Mouse (Mus musculus): ENCODE results near the gene Ubap2. TPM values are rescaled to one million over a fixed set of nuclear protein-coding genes. Genes with fewer than 3 reads are reported as not detected.

Ubap2 gene
- polyA plus RNA-seq, 1 experiment: 28.4 TPM

DNA sequence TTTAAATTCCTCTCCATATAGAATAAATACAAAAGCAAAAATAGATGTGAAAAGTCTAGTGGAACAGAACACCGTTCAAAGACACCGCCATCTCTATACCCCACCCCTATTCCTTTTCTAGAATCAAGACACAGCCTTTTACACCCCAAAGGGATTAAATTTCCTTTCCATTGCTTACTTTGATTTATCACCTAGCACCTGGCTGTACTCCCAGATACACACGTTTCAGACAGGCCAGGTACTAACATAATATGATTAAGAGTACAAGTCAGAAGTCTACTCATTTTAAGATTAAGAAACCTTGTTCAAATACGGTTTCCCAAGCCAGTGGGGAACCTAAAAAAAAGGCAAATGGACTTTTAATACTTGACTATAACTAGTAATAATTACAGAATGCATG is 8.6 kb downstream of the Ubap2 start:
- no peak for DNase-seq (ENCODE audit: extremely low spot score in 1 of 2, low spot score in 1 of 2)

DNA sequence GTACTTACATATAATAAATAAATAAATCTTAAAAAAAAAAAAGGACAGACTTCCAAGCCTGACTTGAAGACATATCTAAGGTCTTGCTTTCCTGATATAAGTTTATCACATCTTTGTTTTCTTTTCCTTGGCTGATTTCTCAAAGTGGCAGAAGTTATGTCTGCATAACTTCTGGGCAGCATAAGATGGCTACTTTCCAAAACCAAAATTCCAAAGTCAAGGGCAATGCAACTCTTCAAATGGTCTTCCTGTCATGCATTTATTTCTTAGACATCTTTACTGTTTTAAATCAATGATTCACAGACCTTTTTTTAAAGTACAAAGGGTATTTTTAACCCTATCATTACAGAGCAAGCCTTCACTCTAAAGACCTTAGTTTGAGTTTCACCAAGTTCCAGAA is 14.3 kb downstream of the Ubap2 start:
- no peak for DNase-seq (ENCODE audit: extremely low spot score in 1 of 2, low spot score in 1 of 2)

DNA sequence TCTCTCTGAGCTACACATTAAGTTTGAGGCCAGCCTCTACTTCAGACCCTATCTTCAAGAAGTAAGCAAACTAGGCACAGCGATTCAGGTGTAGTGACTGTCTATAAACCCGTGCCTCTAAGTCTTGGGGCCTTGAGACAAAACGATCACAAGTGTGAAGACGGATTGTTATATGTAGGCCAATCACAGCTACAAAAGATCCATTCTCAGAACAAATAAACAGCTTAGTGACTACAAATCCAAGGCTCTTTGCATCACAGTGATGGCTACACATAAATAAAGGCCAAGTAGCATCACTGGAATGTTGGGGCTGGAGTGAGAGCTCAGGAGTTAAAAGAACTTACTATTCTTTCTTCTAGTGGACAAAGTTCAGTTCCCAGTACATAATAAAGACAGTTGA is 15.9 kb downstream of the Ubap2 start:
- no peak for DNase-seq (ENCODE audit: extremely low spot score in 1 of 2, low spot score in 1 of 2)

DNA sequence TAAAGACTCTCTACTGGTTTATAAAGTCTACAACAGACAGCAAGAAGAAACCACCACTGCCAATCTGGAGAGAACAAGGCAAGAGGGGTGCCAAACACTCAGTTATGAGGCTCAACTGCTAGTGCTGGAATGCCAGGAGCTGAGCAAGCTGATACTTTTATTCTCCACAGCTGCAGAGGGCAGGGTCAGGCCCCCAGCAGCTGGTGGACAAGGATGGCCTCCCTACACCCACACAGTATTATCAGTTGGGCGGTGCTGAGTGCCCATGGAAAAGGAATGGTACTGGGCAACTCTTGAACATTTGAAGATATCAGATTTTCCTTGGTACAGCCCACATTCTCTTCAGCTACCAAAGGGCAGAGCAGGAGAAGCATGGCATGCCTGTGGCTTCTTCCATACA is 17.2 kb downstream of the Ubap2 start:
- DNase-seq (ENCODE audit: extremely low spot score in 1 of 2, low spot score in 1 of 2): no peak

DNA sequence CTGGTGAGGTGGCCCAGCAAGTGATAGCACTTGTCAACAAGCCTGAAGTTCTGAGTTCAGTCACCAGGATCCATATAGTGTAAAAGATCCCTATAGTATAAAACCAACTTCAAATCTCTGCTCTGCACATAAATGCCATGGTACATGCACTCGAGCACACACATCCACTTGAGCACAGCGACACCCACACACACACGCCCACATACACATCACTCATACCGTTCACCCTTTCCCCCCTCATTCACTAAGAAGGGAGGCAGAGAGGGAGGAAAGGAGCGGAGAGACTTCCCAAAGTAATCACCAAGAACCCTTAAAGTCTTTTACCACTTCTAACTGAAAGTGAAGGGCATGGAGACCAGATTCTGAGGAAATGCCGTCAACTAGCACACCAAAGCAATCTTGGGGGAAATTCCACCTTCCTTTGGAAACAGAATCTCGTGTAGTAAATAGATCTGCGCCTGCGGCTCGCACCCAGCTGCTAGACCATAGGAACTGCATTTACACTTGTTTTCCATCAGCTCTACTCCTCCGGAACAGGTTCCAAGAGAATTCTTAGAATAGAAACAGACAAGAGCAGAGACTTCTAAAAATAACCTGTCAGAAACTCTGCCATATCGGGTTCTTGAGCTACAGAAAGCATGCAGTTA is 19.3 kb downstream of the Ubap2 start:
- peak; percentile 62 to 63 for DNase-seq (ENCODE audit: extremely low spot score in 1 of 2, low spot score in 1 of 2)

DNA sequence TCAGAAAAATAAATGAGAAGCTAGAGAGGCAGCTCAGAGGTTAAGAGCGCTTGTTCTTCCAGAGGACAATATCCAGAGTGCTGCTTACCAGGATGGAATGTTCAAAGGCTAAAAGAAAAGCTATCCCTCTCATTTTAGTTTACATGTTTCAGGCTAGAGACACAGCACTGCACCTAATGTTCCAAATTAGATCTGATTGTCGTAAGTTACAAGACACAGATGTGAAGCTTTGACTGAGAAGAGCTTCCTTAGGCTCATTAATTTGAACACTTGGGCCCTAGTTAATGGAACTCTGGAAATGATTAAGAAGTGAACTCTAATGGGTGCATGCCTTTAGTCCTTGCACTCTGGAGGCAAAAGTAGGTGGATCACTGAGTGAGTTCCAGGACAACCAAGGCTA is 21.2 kb downstream of the Ubap2 start:
- DNase-seq (ENCODE audit: extremely low spot score in 1 of 2, low spot score in 1 of 2): no peak

DNA sequence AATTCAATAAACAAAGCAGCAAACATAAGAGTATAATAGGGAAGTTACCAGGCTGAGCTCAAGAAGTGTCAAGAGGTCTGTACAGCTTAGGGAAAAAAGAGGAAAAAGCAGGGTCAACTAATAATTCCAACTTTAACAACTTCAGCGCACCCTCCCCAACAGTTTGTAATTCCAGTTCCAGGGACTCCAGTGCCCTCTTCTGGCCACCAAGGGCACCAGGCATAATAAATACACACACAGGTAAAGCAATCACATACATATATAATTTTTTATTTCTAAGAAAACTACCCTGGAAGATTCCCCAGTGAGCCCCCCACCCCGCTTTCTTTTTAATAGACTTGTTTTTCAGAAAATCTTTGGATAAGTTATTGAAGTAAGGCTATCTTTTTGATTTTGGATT is 29.5 kb downstream of the Ubap2 start:
- no peak for DNase-seq (ENCODE audit: extremely low spot score in 1 of 2, low spot score in 1 of 2)

DNA sequence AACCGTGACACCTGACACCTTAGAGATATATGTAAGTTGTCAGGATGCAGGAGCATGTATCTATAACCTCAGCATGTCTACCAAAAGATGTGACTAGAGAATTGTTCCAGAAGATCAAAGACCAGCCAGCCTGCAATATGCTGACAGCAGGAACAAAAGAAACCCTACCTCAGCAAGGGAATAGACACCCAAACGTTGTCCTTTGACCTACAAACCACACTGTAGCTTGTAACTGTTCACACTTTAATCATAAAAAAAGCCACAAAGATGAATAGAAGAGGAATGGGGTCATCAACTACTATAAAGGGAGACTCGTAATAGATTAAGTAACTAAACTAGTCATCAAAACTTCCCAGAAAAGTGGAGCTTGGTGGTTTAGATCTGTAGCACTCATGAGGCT is 34.0 kb downstream of the Ubap2 start:
- DNase-seq (ENCODE audit: extremely low spot score in 1 of 2, low spot score in 1 of 2): no peak

DNA sequence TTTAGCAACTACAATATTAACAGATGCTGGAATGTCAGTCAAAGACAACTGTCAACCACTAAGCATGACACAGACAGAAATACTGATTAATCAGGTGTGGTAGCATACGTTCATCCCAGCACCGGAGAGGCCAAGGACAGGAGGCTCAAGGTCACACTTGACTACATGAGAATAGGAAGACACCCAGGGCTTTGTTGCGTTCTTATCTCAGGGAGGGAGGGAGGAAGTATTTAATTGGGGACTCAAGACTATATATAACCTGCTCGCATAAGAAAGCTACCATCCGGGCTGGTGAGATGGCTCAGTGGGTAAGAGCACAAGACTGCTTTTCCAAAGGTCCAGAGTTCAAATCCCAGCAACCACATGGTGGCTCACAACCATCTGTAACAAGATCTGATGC is 39.3 kb downstream of the Ubap2 start:
- no peak for DNase-seq (ENCODE audit: extremely low spot score in 1 of 2, low spot score in 1 of 2)

DNA sequence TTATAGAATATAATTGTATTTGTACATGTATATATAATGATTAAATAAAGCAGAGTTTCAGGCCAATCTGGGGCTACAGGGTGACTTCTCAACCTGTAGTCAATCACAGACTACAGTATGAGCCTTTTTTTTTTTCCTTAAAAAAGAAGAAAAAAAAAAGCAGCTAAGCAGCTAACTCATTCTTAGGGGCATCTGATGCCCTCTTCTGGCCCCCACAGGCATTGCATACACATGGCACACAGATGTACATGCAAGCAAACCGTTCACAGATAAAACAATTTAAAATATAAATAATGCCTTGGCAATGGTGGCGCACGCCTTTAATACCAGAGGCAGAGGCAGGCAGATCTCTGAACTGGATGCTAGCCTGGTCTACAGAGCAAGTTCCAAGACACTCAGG is 48.6 kb downstream of the Ubap2 start:
- peak; percentile 11 to 69 for DNase-seq (ENCODE audit: extremely low spot score in 1 of 2, low spot score in 1 of 2)

DNA sequence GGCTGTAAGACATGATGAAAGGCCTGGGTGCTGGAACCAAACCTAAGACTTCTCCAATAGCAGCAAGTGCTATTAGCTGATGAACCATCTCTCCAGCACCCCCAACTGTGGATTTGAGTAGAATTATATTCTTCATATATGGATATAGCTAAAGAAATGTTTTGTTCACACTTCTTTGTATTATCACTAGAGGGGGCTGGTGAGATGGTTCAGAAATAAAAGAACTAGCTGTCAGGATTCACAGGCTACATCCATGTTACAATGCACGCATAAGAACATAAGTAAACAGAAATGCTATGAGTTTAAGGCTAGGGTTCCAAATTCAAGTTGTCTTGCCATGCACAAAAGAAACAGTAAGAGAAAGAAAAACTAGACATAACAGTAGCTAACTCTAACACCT is 49.5 kb downstream of the Ubap2 start:
- peak in 1 of 2 experiments; percentile 38 for DNase-seq (ENCODE audit: extremely low spot score in 1 of 2, low spot score in 1 of 2)

DNA sequence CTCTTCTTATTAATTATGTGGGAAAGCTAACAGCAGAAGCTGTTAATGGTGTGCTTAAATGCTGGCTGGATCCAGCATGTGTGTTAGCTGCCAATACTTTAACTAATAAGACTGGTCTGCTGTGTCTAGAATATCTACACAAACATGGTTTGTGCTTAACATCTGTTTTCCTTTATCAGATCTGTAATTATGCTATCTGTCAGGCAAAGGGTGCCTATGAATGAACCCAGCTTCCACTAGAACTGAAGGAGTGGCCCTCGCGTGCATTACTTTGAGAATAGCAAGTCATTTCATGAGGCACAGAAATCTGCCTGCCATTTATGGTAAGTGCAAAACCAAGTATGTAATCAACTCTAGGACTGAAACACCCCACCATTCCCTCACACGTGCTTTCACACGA is 66.9 kb downstream of the Ubap2 start:
- no peak for DNase-seq (ENCODE audit: extremely low spot score in 1 of 2, low spot score in 1 of 2)

DNA sequence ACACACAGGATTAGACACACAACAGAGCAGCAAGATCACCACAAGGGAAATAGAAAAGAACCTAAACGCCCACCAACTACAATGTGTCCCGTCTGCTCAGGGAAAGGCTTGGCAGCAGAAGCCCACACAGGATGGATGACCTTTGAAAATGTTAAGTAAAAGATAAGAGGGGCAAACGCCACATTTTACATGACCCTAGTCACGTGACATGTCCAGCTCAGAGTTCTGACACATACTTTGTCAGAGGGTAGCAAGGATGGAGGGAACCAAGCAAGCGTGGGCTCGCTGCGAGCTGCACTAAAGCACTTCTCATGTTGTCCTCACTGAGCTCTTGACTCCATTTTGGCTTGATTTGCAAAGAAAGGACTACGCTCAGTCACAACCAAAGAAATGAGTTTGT is 69.2 kb downstream of the Ubap2 start:
- no peak for DNase-seq (ENCODE audit: extremely low spot score in 1 of 2, low spot score in 1 of 2)

DNA sequence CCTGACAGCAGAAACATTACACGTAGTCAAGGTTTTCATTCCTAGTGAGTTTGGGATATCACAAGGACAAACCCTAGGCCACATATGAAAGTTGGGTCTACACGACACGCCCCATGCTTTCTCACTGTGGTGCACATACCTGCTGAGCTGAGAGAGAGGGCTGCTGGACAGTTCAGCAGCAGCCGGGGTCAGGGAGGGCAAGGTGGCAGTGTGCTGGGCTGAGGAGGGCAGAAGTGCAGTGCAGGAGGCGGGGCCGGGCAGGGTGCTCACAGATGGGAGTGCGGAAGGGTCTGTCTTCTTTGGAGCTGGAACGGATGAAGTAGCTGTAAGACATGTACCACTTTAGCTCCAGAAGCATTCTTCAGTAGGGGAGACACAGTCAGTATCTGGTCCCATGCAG is 72.8 kb downstream of the Ubap2 start:
- DNase-seq (ENCODE audit: extremely low spot score in 1 of 2, low spot score in 1 of 2): no peak

DNA sequence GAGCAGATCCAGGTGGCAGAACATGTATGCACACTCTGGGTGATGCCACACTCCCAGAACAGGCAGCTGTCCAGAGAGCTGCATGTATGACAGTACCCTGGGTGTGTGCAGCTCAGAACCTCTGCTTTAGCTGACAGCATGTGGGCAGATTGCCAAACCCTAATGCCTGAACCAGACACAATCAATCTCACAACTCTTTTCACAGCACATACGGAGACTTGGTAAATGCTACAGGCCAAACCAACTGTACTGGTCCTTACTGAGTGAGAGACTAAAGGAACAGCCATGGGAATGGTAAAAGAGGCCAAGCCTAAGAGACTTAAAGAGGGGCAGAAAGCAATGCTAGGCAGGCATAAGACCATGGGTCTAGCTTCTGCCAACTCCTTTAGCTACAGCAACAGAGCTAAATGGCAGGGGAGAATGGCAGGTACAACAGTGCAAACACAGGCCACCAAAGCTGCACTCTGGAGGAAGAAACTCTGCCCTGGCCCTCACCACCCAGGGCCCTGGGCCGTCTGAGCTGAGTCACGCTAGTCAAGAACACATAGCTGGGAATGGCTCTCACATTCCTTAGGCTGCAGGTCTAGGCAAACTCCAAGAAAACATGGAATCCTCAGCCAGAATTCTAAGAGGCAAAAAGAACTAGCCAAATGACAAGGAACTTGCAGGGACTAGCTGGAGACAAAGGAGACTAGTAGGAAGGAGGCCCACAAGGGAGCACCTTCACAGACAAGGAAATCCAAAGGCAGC is 77.9 kb downstream of the Ubap2 start:
- no peak for DNase-seq (ENCODE audit: extremely low spot score in 1 of 2, low spot score in 1 of 2)

DNA sequence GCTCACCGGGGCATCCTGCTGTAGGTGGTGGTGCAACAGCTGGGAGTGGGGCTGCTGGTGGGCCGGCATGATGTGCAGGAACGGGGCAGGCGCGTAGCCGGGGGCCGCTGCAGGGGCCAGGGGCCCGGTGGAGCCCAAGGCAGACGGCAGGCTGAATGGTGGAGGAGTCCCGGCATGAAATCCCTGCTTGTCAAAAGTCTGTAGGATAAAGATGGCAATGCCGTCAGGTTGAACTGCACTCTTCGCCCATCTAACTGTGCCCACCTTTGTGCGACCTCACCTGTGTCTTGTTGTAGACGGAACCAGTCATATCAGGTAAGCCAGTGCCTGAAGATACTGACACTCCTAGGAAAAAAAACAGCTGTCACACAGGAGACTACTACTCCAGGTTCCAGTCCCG is 79.6 kb downstream of the Ubap2 start:
- no peak for DNase-seq (ENCODE audit: extremely low spot score in 1 of 2, low spot score in 1 of 2)

DNA sequence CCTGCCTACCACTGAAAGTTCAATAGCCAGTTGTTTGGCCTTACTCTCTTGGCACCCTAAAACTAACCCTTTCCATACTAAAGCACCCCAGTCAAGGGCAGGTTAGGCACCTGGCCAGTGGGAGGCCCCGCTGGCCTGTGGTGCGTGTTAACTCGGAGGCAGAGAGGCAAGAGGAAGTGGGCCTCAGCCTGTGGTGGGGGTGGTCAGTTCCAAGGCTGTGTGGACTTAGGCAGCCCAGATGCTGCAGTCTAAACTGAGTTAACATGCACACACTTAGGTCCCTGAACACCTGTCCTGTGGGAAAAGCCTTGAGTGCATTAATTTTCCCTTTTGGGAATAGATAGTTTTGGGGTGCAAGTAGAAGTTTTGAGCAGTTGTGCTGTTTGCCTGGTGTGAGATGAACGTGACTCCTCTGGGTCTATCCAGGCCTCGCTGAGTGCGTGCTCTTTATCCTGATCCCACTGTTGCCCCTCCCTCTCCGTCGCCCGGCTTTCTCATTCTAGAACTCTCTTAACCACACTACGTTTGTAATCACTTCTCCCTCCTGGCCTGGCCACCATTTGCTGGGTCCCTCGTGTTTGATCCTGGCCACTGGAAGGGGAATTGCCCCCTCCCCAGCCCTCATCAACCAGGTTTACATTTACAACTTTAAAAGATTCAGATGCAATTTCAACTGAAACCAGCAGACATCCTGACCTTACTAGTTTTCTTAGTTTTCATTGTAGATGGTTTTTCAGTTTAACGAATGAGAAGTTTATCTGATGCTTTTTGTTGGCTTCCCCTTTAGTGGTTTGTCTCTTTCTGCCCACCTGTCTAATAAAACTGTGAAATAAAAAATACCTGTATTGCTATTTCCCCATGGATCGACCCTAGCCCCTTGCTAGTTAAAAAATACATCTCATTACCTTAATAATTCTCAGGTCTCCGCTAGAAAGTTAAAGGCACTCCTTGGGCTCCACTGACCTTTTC is 82.1 kb downstream of the Ubap2 start:
- no peak for DNase-seq (ENCODE audit: extremely low spot score in 1 of 2, low spot score in 1 of 2)

DNA sequence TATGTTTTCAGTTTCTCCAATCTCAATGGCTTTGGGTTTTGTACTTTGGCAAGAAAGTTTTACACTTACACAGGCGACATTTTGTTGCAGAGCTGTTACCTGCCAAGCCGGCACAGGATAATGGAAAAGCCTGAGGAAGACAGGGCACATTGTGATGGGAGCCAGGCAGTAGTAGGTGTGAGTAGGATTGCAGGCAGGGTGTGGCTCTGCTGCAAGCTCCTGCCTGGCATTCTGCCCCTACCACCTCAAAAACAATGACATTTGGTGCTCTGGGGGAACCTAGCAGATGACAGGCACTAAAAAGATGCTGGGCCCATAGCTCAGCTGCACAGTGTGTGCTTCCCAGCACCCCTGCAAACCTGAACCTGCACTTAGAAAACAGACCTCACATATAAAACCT is 85.1 kb downstream of the Ubap2 start:
- DNase-seq (ENCODE audit: extremely low spot score in 1 of 2, low spot score in 1 of 2): peak in 1 of 2 experiments; percentile 44

DNA sequence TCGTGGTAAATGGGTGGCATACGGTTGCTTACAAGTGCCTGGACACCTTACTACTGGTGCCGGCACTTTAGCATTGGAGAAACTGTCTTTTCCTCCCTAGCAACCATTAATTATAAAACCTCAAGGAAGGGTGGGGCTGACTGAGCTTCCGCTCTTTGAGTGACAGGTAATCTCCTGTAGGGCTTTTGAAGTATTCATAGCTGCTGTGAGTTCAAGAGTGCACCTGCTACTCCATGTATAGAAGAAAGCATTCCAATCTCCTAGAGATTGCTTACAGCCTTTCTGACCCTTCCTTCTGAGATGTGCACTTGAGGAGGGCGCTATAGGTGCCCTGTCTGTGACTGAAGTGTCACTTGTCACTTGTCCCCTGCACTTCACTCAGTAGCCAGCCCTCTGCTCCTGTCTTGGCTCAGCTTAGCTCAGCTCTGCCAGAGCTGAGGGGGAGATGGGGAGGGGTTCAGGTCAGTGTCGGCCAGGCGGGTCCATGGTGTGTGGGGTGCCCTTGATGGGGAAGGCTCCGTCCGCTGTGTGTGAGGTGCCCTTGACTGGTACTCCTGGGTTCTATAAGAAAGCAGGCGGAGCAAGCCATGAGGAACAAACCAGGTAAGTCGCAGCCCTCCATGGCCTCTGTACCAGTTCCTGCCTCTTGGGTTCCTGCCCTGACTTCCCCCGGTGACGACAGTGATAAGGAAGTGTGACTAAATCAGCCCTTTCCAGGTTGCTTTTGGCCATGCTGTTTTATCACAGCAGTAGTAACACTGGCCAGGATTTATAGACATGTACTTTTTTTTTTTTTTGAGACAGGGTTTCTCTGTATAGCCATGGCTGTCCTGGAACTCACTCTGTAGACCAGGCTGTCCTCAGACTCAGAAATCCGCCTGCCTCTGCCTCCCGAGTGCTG is 94.9 kb downstream of the Ubap2 start:
- no peak for DNase-seq (ENCODE audit: extremely low spot score in 1 of 2, low spot score in 1 of 2)

DNA sequence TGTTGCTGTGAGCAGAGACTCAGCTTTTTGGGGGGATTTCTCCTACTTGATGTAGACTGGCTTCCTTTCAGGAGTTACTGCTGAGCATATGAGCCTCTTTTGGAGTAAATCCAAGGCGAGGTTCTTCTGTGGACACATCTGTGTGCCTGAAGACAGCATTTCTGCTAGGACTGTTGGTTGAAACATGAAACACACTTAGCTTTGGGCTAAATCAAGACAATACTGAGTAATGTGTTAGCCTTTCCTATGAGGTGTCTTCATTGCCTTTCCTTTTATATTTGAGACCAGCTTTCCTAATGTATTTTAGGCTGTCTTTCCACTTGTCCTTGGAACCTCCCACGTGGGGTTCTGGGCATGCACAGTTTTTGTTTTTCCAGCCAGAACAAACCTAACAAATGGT is 100.3 kb downstream of the Ubap2 start:
- peak in 1 of 2 experiments; percentile 37 for DNase-seq (ENCODE audit: extremely low spot score in 1 of 2, low spot score in 1 of 2)
